Mouse (Mus musculus): Measurements from ENCODE around the gene Lmcd1. TPM values are rescaled to one million over a fixed set of nuclear protein-coding genes. Genes with fewer than 3 reads are reported as not detected.
A peak's percentile ranks its signal among the peaks of the same experiment; 100 is the strongest.

The Lmcd1 gene
- polyA plus RNA-seq, 1 experiment from 2014 or later = 9.1 TPM

DNA sequence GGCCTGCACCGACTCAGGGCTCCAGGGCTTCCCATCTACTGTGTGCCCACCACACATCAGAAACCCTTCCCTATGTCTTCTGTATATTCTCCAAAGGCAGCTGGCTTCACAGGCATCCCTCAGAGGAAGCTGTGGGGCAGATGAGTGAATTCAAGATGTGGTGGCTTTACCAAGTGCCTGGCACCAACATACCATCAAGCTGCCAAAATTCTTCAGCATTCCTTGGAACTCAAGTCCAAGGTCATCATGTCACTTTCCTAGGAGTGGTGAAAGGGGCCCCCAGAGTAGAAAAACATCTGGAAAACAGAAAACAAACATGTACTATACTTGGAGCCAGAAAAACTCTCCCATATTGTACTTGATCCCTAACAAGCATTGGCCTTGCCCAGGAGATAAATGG, 85.8 kb downstream of the Lmcd1 start:
- no peaks in the 10 kb centered on the region for H3K4me1 ChIP-seq (ENCODE audit: control insufficient read depth, insufficient read depth, low read length)
- H3K9me3 ChIP-seq (replicated peaks; ENCODE audit: control insufficient read depth, low read length, poor library complexity, severe bottlenecking) = no peaks in the 10 kb centered on the region
- no peak overlapping the region for H3K9ac ChIP-seq (ENCODE audit: low read depth, low read length)
- H3K27me3 ChIP-seq (ENCODE audit: control insufficient read depth, insufficient read depth, low read depth, low read length) = no peaks in the 10 kb centered on the region
- H3K4me2 ChIP-seq (ENCODE audit: low read length) = no peak overlapping the region
- no peak for ATAC-seq
- WGBS = 100% methylated on average over 1 of the region's 1 CpGs
- H3K36me3 ChIP-seq (ENCODE audit: control insufficient read depth, insufficient read depth, low read length) = no peaks in the 10 kb centered on the region
- H3K27ac ChIP-seq (ENCODE audit: low read length) = no peak overlapping the region
- H3K4me3 ChIP-seq (ENCODE audit: low read depth, low read length) = no peak overlapping the region

DNA sequence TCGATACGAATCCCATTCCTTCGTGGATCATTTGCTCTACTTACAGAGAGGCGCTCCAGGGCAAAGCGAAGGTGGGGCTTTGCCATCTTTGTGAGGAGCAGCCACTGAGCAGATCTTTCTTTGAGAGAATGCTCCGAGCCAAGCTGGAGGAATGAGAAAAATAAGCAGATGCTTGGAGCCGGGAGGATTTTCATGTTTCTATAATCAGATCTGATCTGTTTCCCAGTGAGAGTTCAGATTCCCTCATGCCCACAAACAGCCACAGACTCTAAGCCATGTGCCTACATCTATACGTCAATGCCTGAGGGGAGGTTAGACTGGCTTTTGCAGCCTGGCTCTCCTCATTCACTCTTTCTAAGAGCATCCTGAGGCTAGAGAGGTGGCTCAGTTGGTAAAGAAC, 87.1 kb downstream of the Lmcd1 start:
- Histone ChIP-seq H3K4me2 (ENCODE audit: low read length) (no peak overlapping the region), H3K27me3 (ENCODE audit: control insufficient read depth, insufficient read depth, low read depth, low read length) (no peaks in the 10 kb centered on the region), H3K9ac (ENCODE audit: low read depth, low read length) (no peak overlapping the region), H3K4me3 (ENCODE audit: low read depth, low read length) (no peak overlapping the region), H3K36me3 (ENCODE audit: control insufficient read depth, insufficient read depth, low read length) (no peaks in the 10 kb centered on the region), H3K9me3 (replicated peaks; ENCODE audit: control insufficient read depth, low read length, poor library complexity, severe bottlenecking) (no peaks in the 10 kb centered on the region), H3K4me1 (ENCODE audit: control insufficient read depth, insufficient read depth, low read length) (no peaks in the 10 kb centered on the region), H3K27ac (ENCODE audit: low read length) (no peak overlapping the region)
- no peak for ATAC-seq
- WGBS = 68% methylated on average over 8 of the region's 8 CpGs

DNA sequence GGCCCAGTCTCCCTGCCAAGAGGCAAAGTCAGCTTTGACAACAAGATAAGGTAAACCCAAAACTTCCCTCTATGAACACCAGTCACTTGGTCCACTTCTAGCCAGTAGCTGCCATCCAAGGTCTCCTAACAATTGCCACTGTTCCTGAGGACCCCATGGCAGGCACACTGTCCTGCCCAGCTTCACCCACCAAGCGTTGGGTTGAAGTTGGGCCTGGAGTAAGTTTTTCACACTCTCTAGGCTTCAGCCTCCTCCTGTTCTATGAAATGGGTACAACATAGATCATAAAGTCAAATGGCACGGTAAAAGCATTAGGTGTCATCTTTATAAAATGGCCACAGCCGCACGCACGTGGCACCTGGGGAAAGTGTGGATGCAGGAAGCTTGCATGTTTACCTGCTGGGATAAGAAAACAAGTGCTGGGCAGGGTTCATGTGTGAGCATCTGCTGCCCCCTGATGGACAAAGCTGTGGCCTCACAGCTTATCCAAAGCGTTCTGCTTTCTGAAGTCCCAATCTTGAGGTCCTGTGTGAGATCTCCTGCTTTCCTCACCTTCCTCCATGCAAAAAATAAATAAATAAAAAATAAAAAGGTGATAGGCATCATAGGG, 88.9 kb downstream of the Lmcd1 start:
- no peak overlapping the region for H3K4me3 ChIP-seq (ENCODE audit: low read depth, low read length)
- H3K27ac ChIP-seq (ENCODE audit: low read length) = no peak overlapping the region
- no peaks in the 10 kb centered on the region for H3K27me3 ChIP-seq (ENCODE audit: control insufficient read depth, insufficient read depth, low read depth, low read length)
- no peaks in the 10 kb centered on the region for H3K36me3 ChIP-seq (ENCODE audit: control insufficient read depth, insufficient read depth, low read length)
- peak; percentile 77 for ATAC-seq
- no peaks in the 10 kb centered on the region for H3K9me3 ChIP-seq (replicated peaks; ENCODE audit: control insufficient read depth, low read length, poor library complexity, severe bottlenecking)
- H3K4me1 ChIP-seq (ENCODE audit: control insufficient read depth, insufficient read depth, low read length) = no peaks in the 10 kb centered on the region
- WGBS = 42% methylated on average over 6 of the region's 6 CpGs
- H3K4me2 ChIP-seq (ENCODE audit: low read length) = no peak overlapping the region
- no peak overlapping the region for H3K9ac ChIP-seq (ENCODE audit: low read depth, low read length)

DNA sequence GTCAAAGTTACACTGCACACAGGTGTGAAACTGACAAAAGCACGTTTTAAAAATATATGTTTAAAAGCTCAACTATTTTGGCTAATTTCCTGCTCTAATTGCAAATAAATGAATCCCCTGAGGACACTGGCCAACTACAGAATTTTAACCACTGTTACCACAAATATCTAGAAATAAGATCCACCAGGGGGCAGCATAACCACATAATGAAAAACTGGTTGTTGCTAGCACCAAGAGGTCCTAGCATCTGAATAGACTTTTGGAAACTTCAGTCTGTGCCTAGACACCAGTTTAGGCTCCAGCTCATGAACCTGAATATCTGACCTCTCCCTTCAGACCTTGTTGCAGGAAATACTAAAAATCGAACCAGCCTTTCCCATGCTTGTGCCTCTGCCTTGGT, 91.0 kb downstream of the Lmcd1 start:
- no peaks in the 10 kb centered on the region for H3K36me3 ChIP-seq (ENCODE audit: control insufficient read depth, insufficient read depth, low read length)
- H3K4me3 ChIP-seq (ENCODE audit: low read depth, low read length) = no peak overlapping the region
- WGBS = 48% methylated on average over 2 of the region's 2 CpGs
- no peak overlapping the region for H3K9ac ChIP-seq (ENCODE audit: low read depth, low read length)
- H3K4me1 ChIP-seq (ENCODE audit: control insufficient read depth, insufficient read depth, low read length) = no peaks in the 10 kb centered on the region
- H3K9me3 ChIP-seq (replicated peaks; ENCODE audit: control insufficient read depth, low read length, poor library complexity, severe bottlenecking) = no peaks in the 10 kb centered on the region
- no peaks in the 10 kb centered on the region for H3K27me3 ChIP-seq (ENCODE audit: control insufficient read depth, insufficient read depth, low read depth, low read length)
- H3K4me2 ChIP-seq (ENCODE audit: low read length) = no peak overlapping the region
- no peak for ATAC-seq
- no peak overlapping the region for H3K27ac ChIP-seq (ENCODE audit: low read length)

DNA sequence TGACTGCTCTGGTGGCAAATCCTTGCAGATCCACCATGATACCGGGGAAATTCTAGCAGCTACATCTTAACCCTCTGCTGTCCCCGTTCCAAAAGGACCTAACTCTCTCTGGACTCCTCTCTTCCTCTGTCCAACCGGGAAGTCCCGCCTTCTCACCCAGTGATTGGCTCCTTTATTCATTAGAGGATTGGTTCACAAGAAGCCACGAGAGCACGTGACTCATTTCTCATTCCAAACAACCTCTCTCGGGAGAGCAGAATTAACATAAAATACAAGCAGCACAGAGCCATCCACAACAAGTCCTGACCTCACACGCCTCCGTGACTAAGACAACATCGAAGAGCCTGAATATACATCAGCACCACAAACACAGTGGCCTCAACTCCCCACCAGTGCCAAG, 91.7 kb downstream of the Lmcd1 start:
- Histone ChIP-seq H3K4me1 (ENCODE audit: control insufficient read depth, insufficient read depth, low read length) (no peaks in the 10 kb centered on the region), H3K4me2 (ENCODE audit: low read length) (no peak overlapping the region), H3K27ac (ENCODE audit: low read length) (no peak overlapping the region), H3K9ac (ENCODE audit: low read depth, low read length) (no peak overlapping the region), H3K27me3 (ENCODE audit: control insufficient read depth, insufficient read depth, low read depth, low read length) (no peaks in the 10 kb centered on the region), H3K9me3 (replicated peaks; ENCODE audit: control insufficient read depth, low read length, poor library complexity, severe bottlenecking) (no peaks in the 10 kb centered on the region), H3K36me3 (ENCODE audit: control insufficient read depth, insufficient read depth, low read length) (no peaks in the 10 kb centered on the region), H3K4me3 (ENCODE audit: low read depth, low read length) (no peak overlapping the region)
- no peak for ATAC-seq
- 82% methylated on average over 10 of the region's 10 CpGs for WGBS

DNA sequence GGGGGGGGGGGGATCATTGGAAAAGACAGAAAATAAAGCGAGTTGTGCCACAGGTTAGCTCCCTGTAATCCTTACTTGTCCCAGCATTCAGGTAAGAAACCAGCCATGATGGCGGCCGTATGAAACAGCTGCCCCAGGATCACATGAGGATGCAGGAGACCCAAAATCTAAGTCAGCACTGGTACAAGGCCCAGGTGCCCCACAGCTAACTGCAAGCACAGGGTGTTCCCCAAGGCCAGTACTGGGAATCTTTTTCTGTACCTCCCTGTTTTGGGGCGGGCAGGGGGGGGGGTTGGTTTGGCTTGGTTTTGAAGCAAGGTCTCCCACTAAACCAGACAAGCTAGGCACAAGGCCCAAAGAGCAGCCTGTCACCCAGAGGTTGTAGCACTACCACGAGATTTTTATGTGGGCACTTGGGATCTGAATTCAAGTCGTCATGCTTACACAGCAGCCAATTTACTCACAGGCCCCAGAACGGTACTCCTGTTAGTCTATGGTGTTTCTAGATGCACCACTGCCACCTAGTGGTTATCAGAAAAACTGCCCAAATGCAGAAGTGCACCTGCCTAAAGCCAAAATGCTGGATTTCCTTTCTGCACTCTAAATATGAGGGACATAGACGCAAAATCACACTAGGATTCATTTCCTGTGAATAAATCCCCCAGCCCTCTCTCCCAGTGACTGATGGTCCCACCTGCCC, 100.5 kb downstream of the Lmcd1 start:
- 44% methylated on average over 8 of the region's 8 CpGs for WGBS
- Histone ChIP-seq H3K4me2 (ENCODE audit: low read length) (no peak overlapping the region), H3K4me3 (ENCODE audit: low read depth, low read length) (no peak overlapping the region), H3K9ac (ENCODE audit: low read depth, low read length) (no peak overlapping the region), H3K27ac (ENCODE audit: low read length) (no peak overlapping the region), H3K4me1 (ENCODE audit: control insufficient read depth, insufficient read depth, low read length) (no peaks in the 10 kb centered on the region), H3K27me3 (ENCODE audit: control insufficient read depth, insufficient read depth, low read depth, low read length) (no peaks in the 10 kb centered on the region), H3K36me3 (ENCODE audit: control insufficient read depth, insufficient read depth, low read length) (no peaks in the 10 kb centered on the region), H3K9me3 (replicated peaks; ENCODE audit: control insufficient read depth, low read length, poor library complexity, severe bottlenecking) (no peaks in the 10 kb centered on the region)
- peak; percentile 71; the same call in 1 of the 2 replicates for ATAC-seq

DNA sequence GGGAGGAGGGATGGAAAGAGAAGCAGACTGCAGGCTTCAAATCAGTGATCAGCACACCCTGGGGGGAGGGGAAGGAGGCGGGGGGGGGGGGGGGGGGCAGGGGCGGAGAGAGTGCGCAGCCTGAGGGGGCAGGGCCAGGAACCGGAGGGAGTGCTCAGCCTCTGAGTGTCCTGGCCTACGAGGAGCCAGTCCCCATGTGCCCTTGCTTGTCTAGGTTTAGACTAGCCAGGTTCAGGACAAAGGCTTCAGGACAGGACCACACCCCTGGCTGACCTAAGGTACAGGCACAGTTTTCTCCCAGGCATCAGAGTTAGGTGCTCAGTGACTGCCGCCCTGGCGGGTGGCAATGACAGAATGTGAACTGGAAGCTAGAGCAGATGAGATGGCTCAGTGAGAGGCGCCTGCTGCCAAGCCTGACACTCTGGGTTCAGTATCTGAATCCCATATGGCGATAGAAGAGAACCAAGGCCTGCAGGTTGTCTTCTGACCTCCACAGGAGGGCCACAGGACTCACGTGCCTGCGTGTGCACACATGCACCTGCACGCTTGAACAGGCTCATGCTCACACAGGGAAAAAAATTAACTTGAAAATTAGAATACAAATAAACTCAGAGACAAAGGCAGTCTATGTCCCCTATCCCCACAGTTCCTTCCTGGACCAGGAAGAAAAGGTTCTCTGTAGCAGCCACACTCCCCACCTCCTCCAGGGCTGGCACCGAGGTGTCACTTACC, 102.3 kb downstream of the Lmcd1 start:
- H3K9ac ChIP-seq (ENCODE audit: low read depth, low read length) = no peak overlapping the region
- H3K36me3 ChIP-seq (ENCODE audit: control insufficient read depth, insufficient read depth, low read length) = no peaks in the 10 kb centered on the region
- WGBS = 64% methylated on average over 11 of the region's 13 CpGs
- H3K9me3 ChIP-seq (replicated peaks; ENCODE audit: control insufficient read depth, low read length, poor library complexity, severe bottlenecking) = no peaks in the 10 kb centered on the region
- no peak overlapping the region for H3K4me2 ChIP-seq (ENCODE audit: low read length)
- no peaks in the 10 kb centered on the region for H3K4me1 ChIP-seq (ENCODE audit: control insufficient read depth, insufficient read depth, low read length)
- no peak overlapping the region for H3K4me3 ChIP-seq (ENCODE audit: low read depth, low read length)
- no peaks in the 10 kb centered on the region for H3K27me3 ChIP-seq (ENCODE audit: control insufficient read depth, insufficient read depth, low read depth, low read length)
- ATAC-seq = no peak
- H3K27ac ChIP-seq (ENCODE audit: low read length) = no peak overlapping the region

DNA sequence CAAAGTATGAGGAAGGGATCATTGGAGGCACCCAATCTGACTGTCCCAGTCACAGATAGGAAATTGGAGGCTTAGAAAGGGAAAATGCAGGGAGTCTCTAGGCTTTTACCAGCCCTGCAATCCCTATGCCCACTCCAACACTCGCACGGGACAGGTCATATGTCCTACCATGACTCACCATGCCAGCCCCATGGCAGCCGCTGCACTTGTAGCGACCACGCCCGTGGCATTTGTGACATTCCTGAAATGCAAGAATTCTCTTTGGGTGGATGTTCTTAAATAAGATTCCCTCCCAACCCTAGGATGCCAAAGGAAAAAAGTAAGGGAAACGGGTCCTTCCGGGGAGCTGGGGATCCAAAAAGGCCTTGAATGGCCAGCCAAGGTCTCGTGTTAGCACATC, 105.5 kb downstream of the Lmcd1 start:
- H3K9ac ChIP-seq (ENCODE audit: low read depth, low read length) = no peak overlapping the region
- no peaks in the 10 kb centered on the region for H3K4me1 ChIP-seq (ENCODE audit: control insufficient read depth, insufficient read depth, low read length)
- no peaks in the 10 kb centered on the region for H3K36me3 ChIP-seq (ENCODE audit: control insufficient read depth, insufficient read depth, low read length)
- H3K4me2 ChIP-seq (ENCODE audit: low read length) = no peak overlapping the region
- H3K9me3 ChIP-seq (replicated peaks; ENCODE audit: control insufficient read depth, low read length, poor library complexity, severe bottlenecking) = no peaks in the 10 kb centered on the region
- no peak overlapping the region for H3K27ac ChIP-seq (ENCODE audit: low read length)
- WGBS = 92% methylated on average over 9 of the region's 9 CpGs
- no peak for ATAC-seq
- H3K4me3 ChIP-seq (ENCODE audit: low read depth, low read length) = no peak overlapping the region
- H3K27me3 ChIP-seq (ENCODE audit: control insufficient read depth, insufficient read depth, low read depth, low read length) = no peaks in the 10 kb centered on the region
